Mouse (Mus musculus): Measurements from ENCODE around the gene Bcl2l11.

Gene Bcl2l11

GRCm38 (mm10) chr2:128139781-128140180 lies 13.9 kb downstream of the Bcl2l11 start:
- no peak for DNase-seq (ENCODE audit: low spot score in 2 of 2)

DNA sequence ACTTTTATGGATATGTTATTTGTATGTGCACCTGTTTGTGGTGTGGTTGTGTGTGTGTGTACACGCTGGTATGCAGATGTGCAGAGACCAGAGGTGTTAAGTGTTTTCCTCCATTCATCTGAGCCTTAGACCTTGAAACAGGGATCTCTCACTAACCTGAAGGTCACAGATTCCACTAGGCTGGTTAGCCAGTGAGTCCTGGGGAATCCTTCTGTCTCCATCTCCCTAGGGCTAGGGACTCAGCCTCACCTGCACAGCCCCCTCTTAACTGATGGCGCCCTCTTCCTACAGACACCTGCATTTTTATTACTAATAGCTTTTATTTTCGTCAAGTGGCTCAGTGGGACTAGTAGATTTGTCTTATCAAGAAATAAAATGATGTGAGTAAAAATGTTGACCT lies 14.3 kb downstream of the Bcl2l11 start:
- no peak for DNase-seq (ENCODE audit: low spot score in 2 of 2)

DNA sequence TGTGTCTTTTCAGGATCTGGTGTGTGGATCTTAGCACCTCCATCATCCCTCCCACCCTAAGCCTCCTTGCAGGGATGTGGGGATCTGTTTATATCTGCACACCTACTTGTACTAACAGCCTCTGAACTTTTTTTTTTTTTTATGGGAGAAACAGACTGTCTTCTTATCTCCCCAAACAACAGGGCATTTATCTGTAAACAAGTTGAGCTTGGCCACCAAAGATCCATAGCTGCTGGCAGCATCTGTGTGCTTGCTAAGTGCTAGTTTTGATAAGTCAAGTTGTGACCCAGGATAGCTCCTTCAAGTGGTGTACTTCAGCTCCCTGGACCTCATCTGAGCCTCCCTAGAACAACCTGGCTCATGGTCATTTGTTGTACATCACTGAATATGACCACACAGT lies 18.2 kb downstream of the Bcl2l11 start:
- DNase-seq (ENCODE audit: low spot score in 2 of 2), result no peak

DNA sequence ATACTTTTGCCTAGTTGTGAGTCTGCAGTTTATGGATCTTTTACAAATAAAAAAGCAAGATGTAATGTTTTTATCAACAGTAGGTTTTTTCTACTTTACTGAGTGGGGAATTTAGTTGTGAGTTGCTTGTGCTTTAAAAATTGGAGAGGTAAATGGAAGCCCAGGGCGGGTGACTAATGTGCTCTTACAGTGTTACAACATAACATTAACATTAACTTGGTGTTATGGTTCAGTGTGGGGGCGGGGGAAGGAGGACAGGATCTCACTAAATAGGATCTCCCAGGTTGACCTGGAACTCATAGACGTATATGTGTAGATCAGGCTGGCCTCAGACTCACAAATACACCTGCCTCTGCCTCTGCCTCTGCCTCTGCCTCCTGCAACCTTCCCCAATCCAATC lies 19.6 kb downstream of the Bcl2l11 start:
- no peak for DNase-seq (ENCODE audit: low spot score in 2 of 2)

GRCm38 (mm10) chr2:128149596-128149995 lies 23.8 kb downstream of the Bcl2l11 start:
- DNase-seq (ENCODE audit: low spot score in 2 of 2), result no peak

DNA sequence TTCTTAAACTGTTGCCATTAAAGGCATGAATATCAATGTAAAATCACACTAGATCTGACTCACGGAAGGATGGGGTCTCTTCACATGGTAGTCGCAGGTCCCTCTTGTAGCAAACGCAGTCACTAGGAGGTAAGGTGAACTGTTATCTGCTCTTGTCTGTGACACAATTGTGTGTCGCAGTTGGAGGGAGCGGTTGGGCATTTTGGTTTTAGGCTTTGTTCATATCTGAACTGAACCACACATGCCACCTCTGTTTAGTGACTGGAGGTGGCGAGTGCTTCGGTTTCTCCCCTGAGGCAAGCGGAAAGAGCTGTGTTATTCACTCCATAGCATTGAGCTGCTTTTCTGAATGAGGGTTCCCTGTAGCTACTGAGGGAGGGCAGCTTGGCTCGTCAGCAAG lies 26.4 kb downstream of the Bcl2l11 start:
- no peak for DNase-seq (ENCODE audit: low spot score in 2 of 2)

DNA sequence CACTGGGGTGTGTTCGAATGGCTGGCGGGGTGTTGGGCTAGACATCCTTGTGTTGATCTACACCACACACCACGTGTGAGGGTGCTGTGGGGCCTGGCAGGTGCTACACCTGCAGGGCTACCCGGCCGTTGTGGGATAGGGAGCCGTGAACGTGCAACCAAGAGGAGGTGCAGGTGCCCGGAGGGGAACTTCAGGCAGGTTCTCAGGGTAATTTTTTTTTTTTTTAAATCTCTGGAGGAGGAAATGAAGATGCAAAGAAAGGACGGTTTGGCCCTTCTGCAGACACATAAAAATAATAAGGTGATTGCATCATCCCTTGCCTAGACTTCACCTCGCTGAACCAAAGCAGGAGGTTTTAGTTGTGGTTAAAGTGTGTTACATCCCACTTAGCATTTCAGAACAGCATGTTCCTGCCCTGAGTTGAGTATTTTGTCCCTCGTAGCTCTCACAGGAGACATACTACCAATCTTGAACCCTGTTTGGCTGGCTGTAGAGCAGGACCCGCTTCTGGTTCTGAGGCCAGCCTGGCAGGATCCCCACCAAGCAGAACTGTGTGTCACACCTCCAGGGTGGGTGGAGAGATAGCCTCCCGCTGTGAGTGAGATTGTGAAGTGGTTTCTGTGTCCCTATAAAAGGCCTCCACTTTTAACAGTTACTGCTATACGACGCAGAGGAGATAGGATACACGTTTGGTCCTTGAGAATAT lies 27.2 kb downstream of the Bcl2l11 start:
- DNase-seq (ENCODE audit: low spot score in 2 of 2), result no peak

GRCm38 (mm10) chr2:128153551-128153910 lies 27.7 kb downstream of the Bcl2l11 start:
- DNase-seq (ENCODE audit: low spot score in 2 of 2), result no peak

DNA sequence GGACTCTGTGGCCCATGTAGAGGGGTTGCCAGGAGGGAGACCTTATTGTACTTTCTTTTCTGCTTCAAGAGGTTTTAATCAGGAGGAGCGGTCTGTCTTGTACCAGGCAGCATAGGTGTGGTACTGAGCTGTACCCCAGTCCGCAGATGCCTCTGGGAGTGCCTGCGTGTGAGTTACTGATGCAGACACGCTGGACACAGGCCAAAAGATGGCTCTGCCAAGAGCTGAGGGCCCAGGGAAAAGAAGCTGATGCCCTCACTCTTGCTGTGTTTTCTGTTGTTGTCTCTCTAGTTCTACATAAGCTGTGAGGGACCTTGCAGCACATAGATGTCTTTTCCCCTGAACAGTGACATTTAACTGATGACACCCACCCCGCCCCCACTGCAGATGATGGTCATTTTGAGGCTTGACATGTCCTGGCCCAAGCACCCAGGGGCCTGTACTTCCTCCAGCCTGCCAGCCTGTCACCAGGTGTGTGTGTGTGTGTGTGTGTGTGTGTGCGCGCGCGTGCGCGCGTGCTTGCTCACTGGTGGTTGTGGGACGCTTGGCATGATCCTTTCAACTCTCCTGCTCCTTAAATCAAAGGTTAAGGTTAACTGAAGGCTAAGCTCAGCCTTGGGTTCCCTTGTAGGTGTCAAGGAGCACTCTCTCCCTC lies 29.7 kb downstream of the Bcl2l11 start:
- no peak for DNase-seq (ENCODE audit: low spot score in 2 of 2)

DNA sequence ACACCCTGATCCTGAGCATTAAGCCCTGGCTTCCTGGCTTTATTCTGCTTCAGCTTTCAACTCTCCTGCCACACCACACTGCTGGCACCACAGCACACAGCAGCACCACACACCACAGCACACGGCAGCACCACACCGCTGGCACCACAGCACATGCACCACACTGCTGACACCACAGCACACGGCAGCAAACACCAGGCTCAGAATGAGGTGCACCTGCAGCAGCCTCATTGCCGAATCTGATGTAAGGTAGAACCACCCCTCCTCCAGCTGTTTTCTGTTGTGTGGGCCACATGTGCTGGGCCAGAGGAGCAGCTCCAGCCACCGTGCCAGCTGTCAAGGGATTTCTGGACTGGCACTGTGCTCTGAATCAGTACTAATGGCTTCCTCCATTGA lies 30.2 kb downstream of the Bcl2l11 start:
- DNase-seq (ENCODE audit: low spot score in 2 of 2), result no peak

- no peak for DNase-seq (ENCODE audit: low spot score in 2 of 2)
These were observed 30.9 kb downstream of the Bcl2l11 start for GRCm38 (mm10) chr2:128156557-128157412.

DNA sequence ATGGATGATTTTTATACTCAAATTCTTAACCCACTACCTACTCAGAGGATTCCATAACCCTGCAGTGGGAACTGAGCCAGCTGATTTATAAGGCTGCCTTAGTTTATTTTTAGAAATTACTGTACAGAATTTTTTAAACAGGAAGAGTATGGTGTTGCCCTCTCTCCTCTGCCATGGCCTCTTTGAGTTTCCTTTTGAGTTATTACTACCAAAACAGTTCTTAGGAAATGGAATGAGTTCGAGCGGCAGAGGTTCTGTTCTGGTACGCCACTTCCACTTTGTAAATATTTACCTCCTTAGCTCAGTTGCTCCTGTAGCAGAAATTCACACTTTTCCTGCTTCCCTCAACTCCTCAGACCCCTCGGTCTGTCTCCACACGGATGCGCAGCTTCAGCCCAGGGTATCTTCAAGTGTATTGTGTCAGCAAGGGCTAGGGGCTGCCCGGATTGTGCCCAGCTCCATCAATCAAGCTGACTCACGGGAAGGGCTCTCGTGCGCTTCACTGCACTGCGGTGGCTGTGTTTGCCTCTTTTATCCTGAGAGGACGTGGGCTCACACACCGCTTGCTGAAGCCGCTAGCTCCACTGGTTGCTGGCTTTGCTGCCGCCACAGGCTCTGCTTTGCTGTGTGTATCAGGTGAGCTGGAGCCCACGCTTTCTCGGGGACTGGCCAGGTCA lies 33.0 kb downstream of the Bcl2l11 start:
- DNase-seq (ENCODE audit: low spot score in 2 of 2), result no peak

DNA sequence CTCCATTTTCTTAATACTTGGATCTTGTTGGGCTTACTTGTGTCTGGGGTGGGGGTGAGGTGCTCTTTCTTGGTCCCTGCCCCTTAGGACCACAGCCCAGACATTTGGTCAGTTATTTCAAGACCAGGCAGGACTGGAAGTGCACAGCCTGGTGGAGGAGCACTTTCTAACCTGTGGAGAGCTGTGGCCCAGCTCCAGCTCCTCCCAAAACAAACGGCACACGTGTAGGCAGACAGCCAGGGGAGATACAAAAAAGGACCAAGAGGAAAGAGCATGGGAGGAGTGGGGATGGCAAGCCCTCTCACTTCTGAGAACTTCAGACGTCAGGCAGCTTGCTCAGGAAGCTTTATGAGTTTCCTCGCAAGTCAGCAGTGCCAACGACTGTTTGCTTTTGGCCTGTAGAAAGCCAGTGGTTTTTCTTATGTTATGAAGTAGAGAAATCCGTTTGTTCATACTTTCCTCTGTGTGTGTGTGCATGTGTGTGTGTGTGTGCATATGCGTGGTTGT lies 33.8 kb downstream of the Bcl2l11 start:
- DNase-seq (ENCODE audit: low spot score in 2 of 2), result no peak

DNA sequence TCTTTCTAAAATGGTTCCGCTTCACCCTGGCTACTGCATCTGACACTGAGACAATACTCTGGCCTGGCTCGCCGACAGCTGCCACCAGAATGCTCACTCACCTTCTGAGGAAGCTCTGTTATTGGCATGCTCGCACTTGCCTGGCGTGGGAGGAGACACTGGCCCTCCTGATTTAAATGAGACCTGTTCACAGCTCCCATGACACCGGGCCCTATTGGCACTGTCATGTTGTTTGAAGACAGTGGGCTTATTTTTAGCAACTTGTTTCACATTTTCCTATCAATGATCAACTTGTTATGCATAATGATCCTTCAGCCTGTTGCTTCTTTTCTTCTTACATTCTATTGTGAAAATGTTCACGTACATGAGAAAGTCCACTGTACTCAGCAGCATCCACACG lies 37.3 kb downstream of the Bcl2l11 start:
- DNase-seq (ENCODE audit: low spot score in 2 of 2), result no peak

DNA sequence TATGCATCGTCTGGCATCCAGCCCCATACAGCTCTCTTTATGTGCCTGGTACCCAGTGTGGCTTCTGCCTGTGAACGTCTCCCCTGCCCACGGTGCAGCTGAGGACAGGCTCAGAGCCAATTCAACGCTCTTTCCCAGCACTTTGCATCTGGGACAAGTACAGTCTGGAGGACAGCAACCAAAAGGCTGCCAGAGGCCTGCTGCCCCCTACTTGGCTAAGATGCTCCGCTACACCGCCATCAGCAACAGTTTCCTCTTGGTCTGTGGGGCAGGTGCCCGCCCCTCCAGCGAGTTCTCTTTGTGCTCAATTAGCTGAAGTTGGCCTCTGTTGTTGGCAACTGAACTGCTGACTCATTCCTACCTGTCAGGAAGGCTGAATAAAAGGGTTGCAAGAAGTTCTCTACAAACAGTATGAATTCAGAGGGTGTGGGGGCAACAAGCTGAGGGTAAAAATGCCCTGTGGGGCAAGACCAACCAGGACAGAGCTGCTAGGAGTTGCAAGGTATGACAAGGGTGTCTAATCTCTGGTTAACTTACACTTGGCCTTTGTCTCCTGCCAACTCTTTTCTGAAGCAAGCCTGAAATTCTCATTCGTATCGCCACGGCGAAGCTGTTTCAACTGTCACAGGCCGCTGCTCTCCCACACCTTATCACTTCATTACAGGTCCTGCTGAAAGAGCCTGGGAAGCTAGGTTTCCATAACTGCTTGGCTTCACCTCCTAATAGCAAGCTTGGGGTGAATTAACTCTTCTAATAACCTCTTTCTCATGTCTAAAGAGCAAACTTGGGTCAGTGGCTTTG lies 41.0 kb downstream of the Bcl2l11 start:
- DNase-seq (ENCODE audit: low spot score in 2 of 2), result peak; percentile 26 to 43

DNA sequence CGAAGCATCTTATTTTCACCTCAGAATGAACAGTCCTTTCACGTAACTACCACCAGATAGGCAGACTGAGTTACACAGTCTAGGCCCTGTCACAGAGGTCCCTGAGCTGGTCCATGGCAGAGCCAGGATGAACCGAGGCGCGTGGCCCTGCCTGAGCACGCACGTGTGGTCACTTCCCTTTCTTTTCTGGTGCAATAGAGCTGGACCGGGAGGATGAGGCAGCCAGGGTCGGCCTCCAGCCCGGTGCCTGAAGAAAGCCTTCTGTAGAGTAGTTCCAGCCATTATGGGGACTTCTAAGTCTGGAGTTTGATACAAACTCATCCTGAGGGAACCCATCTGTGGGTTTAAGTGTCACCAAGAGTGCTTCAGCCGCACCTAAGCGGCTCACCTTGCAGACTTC lies 42.1 kb downstream of the Bcl2l11 start:
- DNase-seq (ENCODE audit: low spot score in 2 of 2), result no peak

DNA sequence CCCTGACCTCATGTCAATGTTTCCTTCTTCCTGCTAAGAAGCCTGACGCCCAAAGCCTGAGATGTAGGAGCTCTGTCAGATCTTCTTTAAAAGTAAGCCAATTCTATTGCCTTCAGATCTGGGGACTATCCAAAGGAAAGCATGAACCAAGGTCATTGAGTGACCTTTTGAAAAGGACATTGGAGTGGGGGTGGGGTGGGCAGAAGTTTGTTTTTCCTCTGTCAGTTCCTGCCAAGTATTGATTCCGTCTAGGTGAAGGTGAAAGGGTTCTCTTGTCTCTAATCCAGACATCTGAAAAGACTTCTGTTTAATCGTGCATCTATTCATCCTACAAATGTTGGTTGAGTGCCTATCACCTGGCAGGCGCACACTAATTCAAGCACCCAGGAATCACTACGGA lies 43.6 kb downstream of the Bcl2l11 start:
- DNase-seq (ENCODE audit: low spot score in 2 of 2), result no peak

- DNase-seq (ENCODE audit: low spot score in 2 of 2), result no peak
These were observed 44.1 kb downstream of the Bcl2l11 start for GRCm38 (mm10) chr2:128169972-128170371.

GRCm38 (mm10) chr2:128170614-128171013 lies 44.8 kb downstream of the Bcl2l11 start:
- DNase-seq (ENCODE audit: low spot score in 2 of 2), result no peak

- DNase-seq (ENCODE audit: low spot score in 2 of 2), result peak in 1 of 2 experiments; percentile 29
These were observed 46.4 kb downstream of the Bcl2l11 start for GRCm38 (mm10) chr2:128172266-128172665.

GRCm38 (mm10) chr2:128174176-128174575 lies 48.3 kb downstream of the Bcl2l11 start:
- no peak for DNase-seq (ENCODE audit: low spot score in 2 of 2)

Data from right cerebral cortex, adult 2 months (tissue).